Mouse (Mus musculus) R1 (cell line): Measurements from ENCODE around the gene Nell1.

Experiments
- DNase-seq: peaks from one replicate; pipeline ENCODE4 v3.0.0-alpha.2; 2018; ENCODE audit warnings: low read depth, low spot score

Nell1 gene

GRCm38 (mm10) chr7:50260016-50260415, 285.4 kb downstream of the Nell1 start:
- DNase-seq = no peak

- no peak for DNase-seq
These were observed 320.8 kb downstream of the Nell1 start for GRCm38 (mm10) chr7:50295508-50295907.

GRCm38 (mm10) chr7:50338226-50338625, 363.6 kb downstream of the Nell1 start:
- DNase-seq = no peak

GRCm38 (mm10) chr7:50338757-50339156, 364.1 kb downstream of the Nell1 start:
- DNase-seq = no peak

- no peak for DNase-seq
These were observed 376.9 kb downstream of the Nell1 start for GRCm38 (mm10) chr7:50351564-50351963.

- no peak for DNase-seq
These were observed 382.5 kb downstream of the Nell1 start for GRCm38 (mm10) chr7:50357213-50357612.

GRCm38 (mm10) chr7:50362039-50362438, 387.4 kb downstream of the Nell1 start:
- DNase-seq = no peak

GRCm38 (mm10) chr7:50374876-50375275, 400.2 kb downstream of the Nell1 start:
- no peak for DNase-seq

- DNase-seq = no peak
These were observed 435.8 kb downstream of the Nell1 start for GRCm38 (mm10) chr7:50410421-50410820.

- DNase-seq = no peak
These were observed 445.3 kb downstream of the Nell1 start for GRCm38 (mm10) chr7:50419976-50420375.

GRCm38 (mm10) chr7:50422422-50423195, 447.9 kb downstream of the Nell1 start:
- DNase-seq = no peak

GRCm38 (mm10) chr7:50429725-50430124, 455.1 kb downstream of the Nell1 start:
- DNase-seq = no peak

- no peak for DNase-seq
These were observed 466.6 kb downstream of the Nell1 start for GRCm38 (mm10) chr7:50441237-50441636.

GRCm38 (mm10) chr7:50447316-50447715, 472.7 kb downstream of the Nell1 start:
- no peak for DNase-seq

- no peak for DNase-seq
These were observed 493.1 kb downstream of the Nell1 start for GRCm38 (mm10) chr7:50467742-50468141.

GRCm38 (mm10) chr7:50470555-50470954, 495.9 kb downstream of the Nell1 start:
- no peak for DNase-seq

- no peak for DNase-seq
These were observed 507.3 kb downstream of the Nell1 start for GRCm38 (mm10) chr7:50482011-50482410.

GRCm38 (mm10) chr7:50485304-50485703, 510.6 kb downstream of the Nell1 start:
- peak; percentile 46 for DNase-seq

GRCm38 (mm10) chr7:50486884-50487420, 512.3 kb downstream of the Nell1 start:
- DNase-seq = no peak

GRCm38 (mm10) chr7:50501562-50501961, 526.9 kb downstream of the Nell1 start:
- DNase-seq = no peak

- DNase-seq = no peak
These were observed 532.4 kb downstream of the Nell1 start for GRCm38 (mm10) chr7:50507047-50507446.

GRCm38 (mm10) chr7:50514830-50515229, 540.2 kb downstream of the Nell1 start:
- DNase-seq = no peak

GRCm38 (mm10) chr7:50516681-50517080, 542.0 kb downstream of the Nell1 start:
- no peak for DNase-seq
